Mouse (Mus musculus) bone marrow macrophage, adult 2 months (primary cell): ENCODE results near the gene Rbm4b.

ENCODE experiments used
- CTCF ChIP-seq: IDR thresholded peaks from 2 replicates; pipeline ENCODE4 v1.5.1; 2012; ENCODE audit warnings: low read depth, mild to moderate bottlenecking, low read length, moderate library complexity
- POLR2A ChIP-seq: IDR thresholded peaks from 2 replicates; pipeline ENCODE4 v1.6.1; 2012; ENCODE audit warnings: mild to moderate bottlenecking, low read depth, low read length, borderline replicate concordance

- TF ChIP-seq CTCF (no peak), POLR2A (no peak)
These were observed 39.6 kb downstream of the Rbm4b start for GRCm38 (mm10) chr19:4795929-4796328.
